Mouse (Mus musculus) intestine, postnatal 0 days (tissue): ENCODE measurements at regions not wholly inside any gene's neighbourhood (a gene's known extent, or its start where the extent isn't known, plus 50 kb on each side); places are given as distances from the start of the nearest gene placed in this dataset.
A peak's percentile ranks its signal among the peaks of the same experiment; 100 is the strongest.

Experiments used
- ATAC-seq: fragments of 200-750 bp; cut with Nextera tagmentation; 2 replicates; pipeline ENCODE4 v1.8.0; 2017; ENCODE audit warnings: mild to moderate bottlenecking, moderate TSS enrichment, moderate library complexity
- H3K27ac ChIP-seq: fragments of 300-500 bp; sonication (generic); 2 replicates; pipeline ENCODE4 v1.5.1; 2014; ENCODE audit warnings: mild to moderate bottlenecking, low read depth, low read length, moderate library complexity
- H3K27me3 ChIP-seq: fragments of 300-500 bp; sonication (generic); replicated peaks from 2 replicates; pipeline ENCODE4 v1.6.1; 2014; ENCODE audit warnings: low read length, mixed read lengths; ENCODE audit not compliant: control insufficient read depth, insufficient read depth
- H3K36me3 ChIP-seq: fragments of 300-500 bp; sonication (generic); 2 replicates; pipeline ENCODE4 v1.6.1; 2014; ENCODE audit warnings: mild to moderate bottlenecking, moderate library complexity; ENCODE audit not compliant: control insufficient read depth, insufficient read depth
- H3K4me1 ChIP-seq: fragments of 300-500 bp; sonication (generic); replicated peaks from 2 replicates; pipeline ENCODE4 v1.6.1; 2014; ENCODE audit warnings: antibody characterized with exemption, low read length, mixed read lengths; ENCODE audit not compliant: control insufficient read depth, insufficient read depth
- H3K4me2 ChIP-seq: fragments of 300-500 bp; sonication (generic); replicated peaks from 2 replicates; pipeline ENCODE4 v1.6.1; 2014; ENCODE audit warnings: low read depth, mild to moderate bottlenecking, moderate library complexity
- H3K4me3 ChIP-seq: fragments of 300-500 bp; sonication (generic); 2 replicates; pipeline ENCODE4 v1.5.1; 2014; ENCODE audit warnings: low read depth, low read length
- H3K9ac ChIP-seq: fragments of 300-500 bp; sonication (generic); 2 replicates; pipeline ENCODE4 v1.6.1; 2014; ENCODE audit warnings: mild to moderate bottlenecking, low read depth, low read length
- H3K9me3 ChIP-seq: fragments of 300-500 bp; sonication (generic); 2 replicates; pipeline ENCODE4 v1.6.1; 2016; ENCODE audit warnings: mixed run types; ENCODE audit not compliant: control insufficient read depth
- CTCF ChIP-seq: sonication (generic); IDR thresholded peaks from 2 replicates; pipeline ENCODE4 v1.5.1; 2016; ENCODE audit warnings: low read depth, mild to moderate bottlenecking, control low read depth, antibody characterized with exemption, moderate library complexity
- WGBS: fragments of 180-500 bp; shearing (Covaris S2); extraction: QIAGEN DNeasy Blood & Tissue Kit; methylation state at CpG from one replicate; pipeline ENCODE4 v1.1.7; 2014; 5-methylcytosine and 5-hydroxymethylcytosine counted together

GRCm38 (mm10) chr19:54470034-54470433 lies 426.1 kb downstream of the Adra2a start:
- no peaks in the 10 kb centered on the region for H3K27me3 ChIP-seq
- H3K27ac ChIP-seq, result no peak overlapping the region
- H3K36me3 ChIP-seq, result no peaks in the 10 kb centered on the region
- TF ChIP-seq CTCF, result no peak
- no peak overlapping the region for H3K4me2 ChIP-seq
- 79% methylated on average over 5 of the region's 5 CpGs for WGBS
- H3K9me3 ChIP-seq, result no peaks in the 10 kb centered on the region
- H3K9ac ChIP-seq, result no peak overlapping the region
- H3K4me1 ChIP-seq, result no peaks in the 10 kb centered on the region
- H3K4me3 ChIP-seq, result no peak overlapping the region
- no peak for ATAC-seq

- TF ChIP-seq CTCF, result no peak
- H3K9me3 ChIP-seq, result no peaks in the 10 kb centered on the region
- H3K27ac ChIP-seq, result no peak overlapping the region
- H3K4me2 ChIP-seq, result no peak overlapping the region
- no peak overlapping the region for H3K4me3 ChIP-seq
- no peak for ATAC-seq
- H3K9ac ChIP-seq, result no peak overlapping the region
- H3K4me1 ChIP-seq, result no peaks in the 10 kb centered on the region
- no peaks in the 10 kb centered on the region for H3K27me3 ChIP-seq
- H3K36me3 ChIP-seq, result no peaks in the 10 kb centered on the region
- 59% methylated on average over 3 of the region's 3 CpGs for WGBS
Measured at GRCm38 (mm10) chr19:54498066-54498465, 454.1 kb downstream of the Adra2a start.

- H3K4me3 ChIP-seq, result no peak overlapping the region
- H3K4me1 ChIP-seq, result no peaks in the 10 kb centered on the region
- no peak overlapping the region for H3K27ac ChIP-seq
- no peaks in the 10 kb centered on the region for H3K27me3 ChIP-seq
- no peak for ATAC-seq
- H3K9me3 ChIP-seq, result no peaks in the 10 kb centered on the region
- peak; percentile 76 for TF ChIP-seq CTCF
- no peak overlapping the region for H3K4me2 ChIP-seq
- H3K9ac ChIP-seq, result no peak overlapping the region
- H3K36me3 ChIP-seq, result no peaks in the 10 kb centered on the region
Measured at GRCm38 (mm10) chr19:54533858-54534257, 489.9 kb downstream of the Adra2a start.

- no peak for ATAC-seq
- H3K36me3 ChIP-seq, result no peaks in the 10 kb centered on the region
- no peak overlapping the region for H3K9ac ChIP-seq
- no peak for TF ChIP-seq CTCF
- no peaks in the 10 kb centered on the region for H3K9me3 ChIP-seq
- no peak overlapping the region for H3K4me2 ChIP-seq
- no peaks in the 10 kb centered on the region for H3K27me3 ChIP-seq
- H3K27ac ChIP-seq, result no peak overlapping the region
- H3K4me1 ChIP-seq, result no peaks in the 10 kb centered on the region
- no peak overlapping the region for H3K4me3 ChIP-seq
- WGBS, result 93% methylated on average over 3 of the region's 3 CpGs
Measured at GRCm38 (mm10) chr19:54555351-54555750, 511.4 kb downstream of the Adra2a start.

- WGBS, result 88% methylated on average over 3 of the region's 3 CpGs
- H3K4me2 ChIP-seq, result no peak overlapping the region
Measured at GRCm38 (mm10) chr19:54557984-54558383, 514.0 kb downstream of the Adra2a start.

GRCm38 (mm10) chr19:54583574-54583973 lies 539.6 kb downstream of the Adra2a start:
- Histone ChIP-seq H3K4me1 (no peaks in the 10 kb centered on the region), H3K9me3 (no peaks in the 10 kb centered on the region), H3K9ac (no peak overlapping the region), H3K36me3 (no peaks in the 10 kb centered on the region), H3K4me3 (no peak overlapping the region), H3K27me3 (no peaks in the 10 kb centered on the region), H3K4me2 (no peak overlapping the region), H3K27ac (no peak overlapping the region)
- TF ChIP-seq CTCF, result no peak
- ATAC-seq, result no peak
- WGBS, result 82% methylated on average over 2 of the region's 2 CpGs

More at GRCm38 (mm10) chr19:54557984-54558383, 514.0 kb downstream of the Adra2a start:
- no peaks in the 10 kb centered on the region for H3K36me3 ChIP-seq
- no peak overlapping the region for H3K9ac ChIP-seq
- H3K27ac ChIP-seq, result no peak overlapping the region
- no peaks in the 10 kb centered on the region for H3K27me3 ChIP-seq
- H3K9me3 ChIP-seq, result no peaks in the 10 kb centered on the region
- no peak overlapping the region for H3K4me3 ChIP-seq
- no peaks in the 10 kb centered on the region for H3K4me1 ChIP-seq
- ATAC-seq, result no peak
- no peak for TF ChIP-seq CTCF

GRCm38 (mm10) chr19:54584687-54585237 lies 540.8 kb downstream of the Adra2a start:
- no peak overlapping the region for H3K9ac ChIP-seq
- H3K27ac ChIP-seq, result no peak overlapping the region

More at GRCm38 (mm10) chr19:54584687-54585237, 540.8 kb downstream of the Adra2a start:
- WGBS, result 66% methylated on average over 3 of the region's 3 CpGs
- H3K27me3 ChIP-seq, result no peaks in the 10 kb centered on the region
- H3K36me3 ChIP-seq, result no peaks in the 10 kb centered on the region
- H3K9me3 ChIP-seq, result no peaks in the 10 kb centered on the region
- no peak for ATAC-seq
- H3K4me1 ChIP-seq, result no peaks in the 10 kb centered on the region
- H3K4me2 ChIP-seq, result no peak overlapping the region
- H3K4me3 ChIP-seq, result no peak overlapping the region
- TF ChIP-seq CTCF, result no peak
